Mouse (Mus musculus): ENCODE data around the gene Sync.

DNA sequence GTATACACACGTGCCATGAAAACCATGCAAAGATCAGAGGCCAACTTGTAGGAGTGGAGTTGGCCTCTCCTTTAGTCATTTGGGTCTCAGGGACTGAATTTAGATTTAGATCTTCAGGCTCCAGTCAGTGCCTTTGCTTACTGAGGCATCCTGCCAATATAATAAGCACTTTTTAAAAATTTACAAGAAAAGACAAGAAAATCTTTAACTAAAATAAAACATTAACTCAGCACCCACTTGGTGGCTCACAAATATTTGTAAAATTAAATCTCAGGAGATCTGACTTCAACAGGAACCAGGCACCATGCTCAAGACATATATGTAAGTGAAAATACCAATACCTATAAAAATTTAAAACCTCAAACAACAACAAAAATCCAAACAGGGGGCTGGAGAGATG, 33.5 kb downstream of the Sync start:
- no peak for TF ChIP-seq GATA1 (IDR thresholded peaks at IDR 0.05; ENCODE audit: borderline replicate concordance, low read length)
- no peak for TF ChIP-seq FLI1 (IDR thresholded peaks at IDR 0.05; ENCODE audit: low read length)
